Mouse (Mus musculus) spleen, postnatal 0 days (tissue): Measurements from ENCODE around the gene Gm26938. TPM values are rescaled to one million over a fixed set of nuclear protein-coding genes. Genes with fewer than 3 reads are reported as not detected.

Experiments used
- polyA plus RNA-seq: library from polyadenylated mRNA; unstranded; fragments of >200 nt; fragmentation: Nextera tagmentation; extraction: Ambion mirVana; gene quantifications from 2 replicates; pipeline ENCODE4 v1.2.1, GENCODE M21; 2015

Gm26938 gene
- polyA plus RNA-seq = not detected in 2 replicates

GRCm38 (mm10) chr5:139826357-139827055 lies at the start of gene Gm26938, which contains the start of gene Psmg3:
Gene Gm26938 (minus strand): TSS chr5:139826407.
Gene Psmg3 (minus strand): TSS chr5:139826885.

GRCm38 (mm10) chr5:139819538-139820181 lies 6.5 kb downstream of the Gm26938 start, which contains the start of gene Tmem184a:
Gene Tmem184a (minus strand): TSS chr5:139819917.

GRCm38 (mm10) chr5:139791227-139792158 lies 34.7 kb downstream of the Gm26938 start, which contains the start of gene Mafk:
Gene Mafk (plus strand): TSS chr5:139791513.

DNA sequence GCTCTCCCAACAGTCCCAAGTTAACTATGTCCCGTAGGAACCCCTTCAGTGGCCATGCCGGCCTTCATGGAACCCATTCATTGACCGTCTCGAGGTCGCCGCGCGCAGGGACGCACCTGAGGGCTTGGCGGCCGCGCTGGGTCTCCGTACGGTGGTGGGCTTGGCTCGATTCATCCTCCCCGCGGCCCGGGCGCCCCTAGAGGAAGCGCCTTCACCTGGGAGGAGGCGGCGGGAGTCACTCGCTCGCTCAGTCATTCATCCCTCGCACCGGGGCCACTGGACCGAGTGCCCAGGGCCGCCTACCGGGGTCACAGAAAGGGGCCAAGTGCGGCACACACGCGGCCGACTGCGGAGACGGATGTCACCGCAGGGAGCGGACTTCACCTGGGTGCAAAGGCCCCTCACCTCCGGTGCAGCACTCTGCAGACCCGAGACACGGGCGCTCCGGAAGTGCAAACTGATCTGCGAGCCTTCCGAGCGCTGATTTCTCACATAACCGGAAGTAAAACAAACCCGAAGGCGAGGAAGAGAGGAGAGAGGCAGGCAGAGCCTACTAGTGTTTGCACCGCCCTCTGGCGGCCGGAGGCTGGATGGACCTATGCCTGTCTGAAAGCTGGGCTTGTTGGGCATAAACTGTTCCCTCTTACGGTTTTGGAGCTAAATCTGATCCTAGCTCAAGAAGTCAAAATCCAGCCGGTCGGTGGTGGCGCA lies 50.8 kb downstream of the Gm26938 start, which contains the start of gene Ints1:
TSS of gene Ints1 (minus strand) at position 459 of the 711 bp plus-strand sequence.

Other genes starting within 250 kb of the Gm26938 start
- 12.3 and 12.4 TPM in 2 replicates for gene Micall2, start 90.1 kb downstream of the Gm26938 start, polyA plus RNA-seq
- 14.0 and 14.6 TPM in 2 replicates for gene Ints1, start 50.7 kb downstream of the Gm26938 start, polyA plus RNA-seq
- gene Mafk, start 34.9 kb downstream of the Gm26938 start, polyA plus RNA-seq = 32.4 and 34.7 TPM in 2 replicates
- 0.80 and 0.85 TPM in 2 replicates for gene Tmem184a, start 6.5 kb downstream of the Gm26938 start, polyA plus RNA-seq
- 69.0 and 72.4 TPM in 2 replicates for gene Psmg3, start 478 bp upstream of the Gm26938 start, polyA plus RNA-seq
- gene Elfn1, start 81.5 kb upstream of the Gm26938 start, polyA plus RNA-seq = 0.11 and 0.23 TPM in 2 replicates